Mouse (Mus musculus): ENCODE measurements around the gene Zfp119b. TPM values are rescaled to one million over a fixed set of nuclear protein-coding genes. Genes with fewer than 3 reads are reported as not detected.

The Zfp119b gene
- polyA plus RNA-seq, 1 experiment from 2014 or later, result 8.1 TPM

DNA sequence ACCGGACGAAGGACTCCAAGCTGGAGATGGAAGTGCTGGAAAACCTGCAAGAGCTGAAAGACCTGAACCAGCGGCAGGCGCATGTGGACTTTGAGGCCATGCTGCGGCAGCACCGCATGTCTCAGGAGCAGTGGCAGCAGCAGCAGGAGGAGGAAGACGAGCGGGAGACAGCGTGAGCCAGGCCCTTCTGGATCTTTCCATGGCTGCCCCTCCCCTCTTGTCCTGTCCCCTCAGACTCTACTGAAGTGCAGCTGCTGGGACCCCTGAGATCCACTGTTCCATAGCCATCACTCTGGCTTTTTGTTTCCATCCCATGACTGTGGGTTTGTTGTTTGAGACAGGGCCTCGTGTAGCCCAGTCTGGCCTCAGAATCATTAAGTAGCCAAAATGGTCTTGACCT lies 15.2 kb upstream of the Zfp119b start:
- Histone ChIP-seq H3K4me1 (replicated peaks; ENCODE audit: insufficient read depth, low read length) (peaks cover 7% of the 10 kb centered on the region; the same call in 1 of the 2 replicates), H3K9me3 (replicated peaks; ENCODE audit: low read length) (no peaks in the 10 kb centered on the region), H3K27me3 (ENCODE audit: insufficient read depth, low read length) (no peaks in the 10 kb centered on the region), H3K4me3 (replicated peaks; ENCODE audit: low read depth, low read length) (no peak overlapping the region), H3K36me3 (ENCODE audit: insufficient read depth, low read length) (peaks cover 22% of the 10 kb centered on the region; the same call in 1 of the 2 replicates), H3K27ac (0 out of 2 replicates have a peak overlapping the region, but pooled peaks have one; percentile 25), H3K9ac (ENCODE audit: low read depth, low read length) (no peak overlapping the region), H3K4me2 (ENCODE audit: low read length) (no peak overlapping the region)
- no peak for TF ChIP-seq CTCF (IDR thresholded peaks at IDR 0.05; ENCODE audit: low read depth)
- 89% methylated on average over 10 of the region's 10 CpGs for WGBS
- DNase-seq (ENCODE audit: low spot score) (no peak), ATAC-seq (replicated peaks; ENCODE audit: low FRiP score, low read depth) (no peak)

DNA sequence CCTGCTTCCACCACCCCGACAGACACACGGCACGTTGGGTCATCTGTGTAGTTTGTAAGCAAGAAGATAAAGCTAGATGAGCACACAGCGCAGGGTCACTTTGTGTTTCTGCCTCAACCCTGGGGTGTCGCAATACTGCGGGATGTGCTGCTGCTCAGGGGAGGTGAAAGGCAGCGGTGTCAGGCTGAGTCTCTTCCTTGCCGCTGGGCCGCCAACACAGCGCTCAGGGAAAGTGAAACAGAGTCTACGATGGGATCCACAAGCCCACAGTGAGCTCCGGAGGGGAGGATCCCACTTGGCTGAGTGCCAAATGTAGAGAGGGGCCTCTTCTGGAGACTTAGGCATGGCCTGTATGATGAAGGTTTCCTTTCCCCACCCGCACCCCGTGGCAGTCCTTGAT lies 13.9 kb upstream of the Zfp119b start:
- no peak for ATAC-seq (replicated peaks; ENCODE audit: low FRiP score, low read depth)
- Histone ChIP-seq H3K9me3 (replicated peaks; ENCODE audit: low read length) (no peaks in the 10 kb centered on the region), H3K27me3 (ENCODE audit: insufficient read depth, low read length) (no peaks in the 10 kb centered on the region), H3K27ac (no peak overlapping the region), H3K9ac (ENCODE audit: low read depth, low read length) (no peak overlapping the region), H3K36me3 (ENCODE audit: insufficient read depth, low read length) (peaks cover 22% of the 10 kb centered on the region; the same call in 1 of the 2 replicates), H3K4me2 (ENCODE audit: low read length) (no peak overlapping the region), H3K4me3 (replicated peaks; ENCODE audit: low read depth, low read length) (no peak overlapping the region), H3K4me1 (replicated peaks; ENCODE audit: insufficient read depth, low read length) (peaks cover 10% of the 10 kb centered on the region)
- 76% methylated on average over 14 of the region's 14 CpGs for WGBS
- DNase-seq (ENCODE audit: low spot score), result no peak
- no peak for TF ChIP-seq CTCF (IDR thresholded peaks at IDR 0.05; ENCODE audit: low read depth)

GRCm38 (mm10) chr17:55961631-55962030 lies 12.3 kb upstream of the Zfp119b start:
- WGBS, result 95% methylated on average over 7 of the region's 7 CpGs
- ATAC-seq (replicated peaks; ENCODE audit: low FRiP score, low read depth), result no peak
- TF ChIP-seq CTCF (IDR thresholded peaks at IDR 0.05; ENCODE audit: low read depth), result no peak
- 0 out of 2 replicates have a peak, but pooled peaks cover 11% of the 10 kb centered on the region for H3K36me3 ChIP-seq (ENCODE audit: insufficient read depth, low read length)
- H3K9me3 ChIP-seq (replicated peaks; ENCODE audit: low read length), result no peaks in the 10 kb centered on the region
- no peak overlapping the region for H3K9ac ChIP-seq (ENCODE audit: low read depth, low read length)
- H3K4me1 ChIP-seq (replicated peaks; ENCODE audit: insufficient read depth, low read length), result peaks cover 10% of the 10 kb centered on the region
- H3K4me3 ChIP-seq (replicated peaks; ENCODE audit: low read depth, low read length), result no peak overlapping the region
- H3K27me3 ChIP-seq (ENCODE audit: insufficient read depth, low read length), result no peaks in the 10 kb centered on the region
- H3K4me2 ChIP-seq (ENCODE audit: low read length), result no peak overlapping the region
- no peak overlapping the region for H3K27ac ChIP-seq
- DNase-seq (ENCODE audit: low spot score), result no peak

- TF ChIP-seq CTCF (IDR thresholded peaks at IDR 0.05; ENCODE audit: low read depth), result no peak
- DNase-seq (ENCODE audit: low spot score), result no peak
- Histone ChIP-seq H3K27ac (no peak overlapping the region), H3K4me3 (replicated peaks; ENCODE audit: low read depth, low read length) (no peak overlapping the region), H3K9ac (ENCODE audit: low read depth, low read length) (no peak overlapping the region), H3K4me2 (ENCODE audit: low read length) (no peak overlapping the region), H3K4me1 (replicated peaks; ENCODE audit: insufficient read depth, low read length) (peaks cover 10% of the 10 kb centered on the region), H3K27me3 (ENCODE audit: insufficient read depth, low read length) (no peaks in the 10 kb centered on the region), H3K9me3 (replicated peaks; ENCODE audit: low read length) (no peaks in the 10 kb centered on the region), H3K36me3 (ENCODE audit: insufficient read depth, low read length) (0 out of 2 replicates have a peak, but pooled peaks cover 7% of the 10 kb centered on the region)
- no peak for ATAC-seq (replicated peaks; ENCODE audit: low FRiP score, low read depth)
Measured at GRCm38 (mm10) chr17:55960791-55961190, 11.5 kb upstream of the Zfp119b start.

DNA sequence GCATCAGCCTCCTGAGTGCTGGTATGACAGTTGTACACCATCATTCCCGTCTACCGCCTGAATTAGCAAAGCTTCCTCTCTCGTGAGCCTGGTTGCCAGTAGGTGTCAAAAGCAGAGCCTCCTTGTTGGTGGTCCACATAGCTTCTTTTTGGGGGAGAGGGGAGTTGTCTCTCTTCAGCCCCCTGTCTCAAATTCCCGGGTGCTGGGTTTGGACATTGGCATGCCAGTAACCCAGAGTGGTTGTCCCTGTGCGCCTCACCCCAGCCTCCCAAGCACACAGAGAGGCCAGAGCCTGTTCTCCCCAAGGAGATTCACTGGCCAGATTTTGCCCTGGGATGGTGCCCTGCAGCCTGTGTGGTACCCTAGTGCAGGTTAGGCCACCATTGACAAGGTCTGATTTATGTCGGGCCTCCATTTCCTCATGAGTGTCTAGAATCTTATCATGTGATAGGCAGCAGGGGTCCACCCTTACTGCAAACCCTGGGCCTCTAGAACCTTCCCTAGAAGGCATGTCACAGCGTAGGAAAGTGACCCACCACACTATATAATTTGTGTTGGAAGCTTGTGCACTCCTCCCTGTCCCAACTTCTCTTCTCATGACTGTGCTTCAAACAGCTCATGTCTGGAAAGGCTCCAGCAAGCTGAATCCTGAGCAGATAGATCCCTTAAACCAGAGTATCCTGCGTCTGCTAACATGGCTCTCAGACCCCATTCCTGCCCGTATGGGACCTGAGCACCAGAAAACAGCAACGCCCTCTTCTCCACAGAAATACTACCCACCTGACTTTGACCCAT lies 10.8 kb upstream of the Zfp119b start:
- no peak for TF ChIP-seq CTCF (IDR thresholded peaks at IDR 0.05; ENCODE audit: low read depth)
- Histone ChIP-seq H3K9me3 (replicated peaks; ENCODE audit: low read length) (no peaks in the 10 kb centered on the region), H3K27me3 (ENCODE audit: insufficient read depth, low read length) (no peaks in the 10 kb centered on the region), H3K36me3 (ENCODE audit: insufficient read depth, low read length) (0 out of 2 replicates have a peak, but pooled peaks cover 6% of the 10 kb centered on the region), H3K4me3 (replicated peaks; ENCODE audit: low read depth, low read length) (peak overlapping the region; percentile 47), H3K27ac (peak overlapping the region; percentile 19; the same call in 1 of the 2 replicates), H3K4me1 (replicated peaks; ENCODE audit: insufficient read depth, low read length) (peaks cover 10% of the 10 kb centered on the region), H3K9ac (ENCODE audit: low read depth, low read length) (peak overlapping the region; percentile 49; the same call in 1 of the 2 replicates), H3K4me2 (ENCODE audit: low read length) (peak overlapping the region; percentile 58)
- WGBS, result 75% methylated on average over 10 of the region's 10 CpGs
- DNase-seq (ENCODE audit: low spot score) (no peak), ATAC-seq (replicated peaks; ENCODE audit: low FRiP score, low read depth) (no peak)

DNA sequence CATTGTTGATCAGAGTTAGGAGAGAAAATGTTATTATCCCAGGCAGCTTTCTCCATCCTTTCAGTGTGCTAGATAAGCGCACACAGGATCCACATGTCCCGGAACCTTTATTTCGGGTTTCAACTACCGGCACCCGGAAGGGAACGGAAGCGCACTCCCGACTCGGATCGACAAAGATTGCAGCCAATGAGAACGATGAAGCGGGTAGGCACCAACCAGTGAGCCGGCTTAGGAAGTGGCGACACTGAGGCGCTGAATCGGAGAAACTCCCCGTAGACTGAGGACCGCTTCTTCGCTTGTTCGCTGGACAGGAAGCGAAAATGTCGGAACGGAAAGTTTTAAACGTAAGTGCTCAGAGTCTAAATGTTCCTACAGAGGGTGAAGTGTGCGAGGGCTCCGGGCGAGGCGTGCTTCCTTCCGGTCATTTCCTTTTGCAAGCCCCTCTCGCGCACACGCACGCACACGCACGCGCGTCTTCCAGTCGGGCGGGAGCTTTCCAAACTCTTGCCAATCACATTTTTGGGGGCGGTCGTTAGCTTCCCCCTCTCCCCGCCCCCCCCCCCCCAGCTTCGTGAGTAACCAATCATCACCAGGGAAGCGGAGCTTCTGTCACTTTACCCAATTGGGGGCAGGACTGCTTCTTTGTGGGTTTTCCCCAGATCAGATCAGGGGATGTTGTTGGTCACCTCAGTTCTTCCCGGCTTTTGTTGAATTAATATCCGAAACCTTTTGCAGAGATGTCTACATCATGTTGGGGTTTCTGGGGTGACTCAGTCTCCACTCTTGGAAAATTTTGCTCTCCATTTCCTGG lies 9.8 kb upstream of the Zfp119b start, which contains the start of gene Yju2:
Gene Yju2 (plus strand): TSS at position 182 of the 811 bp plus-strand sequence.
- WGBS, result under 1% methylated on average over 45 of the region's 46 CpGs
- Histone ChIP-seq H3K27me3 (ENCODE audit: insufficient read depth, low read length) (no peaks in the 10 kb centered on the region), H3K9me3 (replicated peaks; ENCODE audit: low read length) (no peaks in the 10 kb centered on the region), H3K9ac (ENCODE audit: low read depth, low read length) (peak within 1 kb of the TSS; percentile 54), H3K4me3 (replicated peaks; ENCODE audit: low read depth, low read length) (peak within 1 kb of the TSS; percentile 47), H3K4me2 (ENCODE audit: low read length) (peak within 1 kb of the TSS; percentile 58), H3K36me3 (ENCODE audit: insufficient read depth, low read length) (0 out of 2 replicates have a peak, but pooled peaks cover 2% of the 10 kb centered on the region), H3K4me1 (replicated peaks; ENCODE audit: insufficient read depth, low read length) (peaks cover 10% of the 10 kb centered on the region), H3K27ac (peak within 1 kb of the TSS; percentile 96)
- peak; percentile 98 for DNase-seq (ENCODE audit: low spot score)
- TF ChIP-seq CTCF (IDR thresholded peaks at IDR 0.05; ENCODE audit: low read depth), result peak; percentile 13; the same call in 1 of the 2 replicates
- peak; percentile 94 for ATAC-seq (replicated peaks; ENCODE audit: low FRiP score, low read depth)
